Mouse (Mus musculus): Measurements from ENCODE around the gene Ndufaf7.

Gene Ndufaf7

DNA sequence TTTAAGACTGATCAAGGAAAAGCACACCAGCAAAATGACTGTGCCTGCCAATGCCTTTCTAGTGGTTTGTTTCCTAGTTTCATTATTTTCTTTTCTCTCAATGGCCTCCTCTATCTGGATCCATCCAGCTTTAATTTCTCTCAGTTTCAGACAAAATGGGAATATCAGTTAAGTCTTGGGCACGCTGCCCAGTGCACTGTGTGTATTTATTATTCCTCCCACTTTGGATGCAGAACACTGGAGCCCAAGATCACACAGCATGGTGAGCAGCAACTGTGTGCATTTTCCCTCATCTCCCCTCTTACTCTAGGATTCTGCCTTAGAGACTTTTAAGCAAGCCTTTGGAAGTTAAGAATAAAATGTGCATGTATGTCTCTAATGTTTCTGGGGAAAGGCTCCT, 27.5 kb downstream of the Ndufaf7 start:
- no peak for DNase-seq (ENCODE audit: low read depth, low spot score)

DNA sequence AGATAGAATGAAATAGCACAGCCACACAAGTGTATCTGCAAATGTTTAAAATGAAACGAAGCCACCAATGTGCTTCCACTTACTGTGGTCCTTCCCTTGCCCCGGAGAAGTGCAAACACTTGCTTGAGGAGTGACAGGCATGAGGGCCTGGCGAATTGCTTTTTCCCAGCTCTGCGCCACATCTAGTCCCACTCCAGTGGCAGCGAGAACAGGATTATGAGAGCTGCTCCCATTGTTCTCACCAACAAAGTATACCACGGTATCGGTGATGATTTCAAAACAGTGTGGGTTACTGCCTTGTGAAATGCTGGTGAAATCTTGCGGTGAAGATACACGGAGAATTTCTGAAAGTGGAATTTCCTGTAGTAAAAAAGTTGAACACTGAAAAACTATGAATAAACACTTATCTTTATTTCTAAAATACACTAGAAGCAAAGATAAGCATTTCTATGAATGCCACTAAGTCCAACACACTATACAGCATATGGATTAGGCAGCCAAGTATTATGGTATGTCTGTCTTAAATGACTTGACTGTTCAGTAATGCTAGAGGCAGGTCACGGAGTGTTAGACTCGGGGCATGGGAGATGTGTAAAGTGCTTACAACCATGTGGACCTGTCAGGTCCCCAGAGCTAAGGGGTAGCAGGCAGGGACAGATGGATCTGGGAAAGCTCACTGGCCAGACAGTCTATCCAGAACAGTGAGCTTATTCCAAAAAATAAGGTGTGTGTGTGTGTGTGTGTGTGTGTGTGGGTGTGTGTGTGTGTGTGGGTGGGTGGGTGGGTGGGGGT, 29.4 kb downstream of the Ndufaf7 start:
- DNase-seq (ENCODE audit: low read depth, low spot score) = no peak

DNA sequence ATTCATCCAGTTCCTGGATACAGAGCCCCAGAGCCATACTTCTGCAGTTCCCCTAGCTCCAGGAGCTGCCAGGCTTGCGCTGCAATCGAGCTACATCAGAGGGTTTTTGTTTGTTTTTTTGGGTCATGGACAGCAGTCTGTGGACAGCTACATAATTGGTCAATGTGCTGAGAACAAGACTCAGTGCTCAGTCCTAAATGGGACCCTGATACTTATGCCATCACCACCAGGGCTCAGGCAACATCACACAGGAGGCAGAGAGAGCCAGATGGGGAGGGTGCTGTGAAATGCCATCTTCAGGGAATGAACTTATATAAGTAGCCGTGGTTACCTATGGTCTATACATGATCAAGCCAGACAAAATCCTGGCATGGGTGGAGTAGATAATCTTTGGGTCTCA, 31.6 kb downstream of the Ndufaf7 start:
- no peak for DNase-seq (ENCODE audit: low read depth, low spot score)

DNA sequence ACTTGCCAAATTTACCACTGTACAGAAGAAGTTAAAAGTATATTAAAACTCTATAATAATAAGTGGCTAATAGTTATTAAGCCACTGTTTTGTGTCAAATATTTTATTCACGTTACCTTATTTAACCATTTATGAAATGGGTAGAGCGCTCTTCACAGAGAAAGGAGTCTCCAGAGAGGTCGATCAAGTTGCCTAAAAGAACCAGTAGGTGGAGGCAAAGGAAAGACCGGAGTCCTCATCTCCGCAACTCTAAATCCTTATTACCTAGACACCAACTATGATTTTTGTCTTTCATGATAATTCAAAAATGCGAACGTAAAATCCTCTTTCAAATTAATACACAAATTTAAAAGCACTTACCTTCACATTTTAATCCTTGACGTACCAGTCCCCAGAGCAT, 46.2 kb downstream of the Ndufaf7 start:
- DNase-seq (ENCODE audit: low read depth, low spot score) = no peak

DNA sequence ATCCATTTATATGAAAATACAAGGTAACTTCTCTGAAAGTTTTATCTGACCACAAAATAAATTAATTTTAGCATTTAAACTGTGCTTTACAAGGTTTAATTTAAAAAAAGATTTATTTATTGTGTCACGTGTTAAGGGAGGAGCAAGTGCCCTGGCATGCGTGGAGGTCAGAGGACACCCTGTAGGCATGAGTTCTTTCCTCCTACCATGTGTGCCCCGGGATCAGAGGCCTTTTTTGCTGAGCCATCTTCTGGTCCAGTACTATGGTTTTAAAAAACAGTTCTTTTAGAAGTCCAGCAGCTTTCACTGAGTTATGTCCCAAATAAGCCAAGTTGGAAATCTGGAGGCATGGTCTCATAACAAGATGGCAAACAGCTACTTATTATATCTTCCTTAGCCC, 46.8 kb downstream of the Ndufaf7 start:
- DNase-seq (ENCODE audit: low read depth, low spot score) = no peak

DNA sequence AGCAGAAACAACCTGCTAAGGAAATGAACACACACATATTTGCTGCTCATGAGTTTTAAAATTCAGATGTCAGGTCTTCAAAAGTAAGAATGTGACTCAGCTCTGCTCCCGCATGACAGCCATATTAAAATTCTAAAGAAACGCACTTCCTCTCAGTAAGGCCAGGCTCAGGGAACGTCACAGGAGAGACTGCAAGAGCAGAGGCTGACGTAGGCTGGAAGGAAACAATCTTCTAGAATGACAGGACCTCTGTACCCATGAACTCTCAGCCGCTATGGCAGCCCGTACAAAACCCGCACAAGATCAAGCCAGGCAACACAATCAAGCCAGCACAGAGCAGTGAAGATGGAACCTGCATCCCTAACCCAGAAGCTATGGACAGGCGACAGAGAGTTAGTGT, 52.1 kb downstream of the Ndufaf7 start:
- DNase-seq (ENCODE audit: low read depth, low spot score) = peak; percentile 45

DNA sequence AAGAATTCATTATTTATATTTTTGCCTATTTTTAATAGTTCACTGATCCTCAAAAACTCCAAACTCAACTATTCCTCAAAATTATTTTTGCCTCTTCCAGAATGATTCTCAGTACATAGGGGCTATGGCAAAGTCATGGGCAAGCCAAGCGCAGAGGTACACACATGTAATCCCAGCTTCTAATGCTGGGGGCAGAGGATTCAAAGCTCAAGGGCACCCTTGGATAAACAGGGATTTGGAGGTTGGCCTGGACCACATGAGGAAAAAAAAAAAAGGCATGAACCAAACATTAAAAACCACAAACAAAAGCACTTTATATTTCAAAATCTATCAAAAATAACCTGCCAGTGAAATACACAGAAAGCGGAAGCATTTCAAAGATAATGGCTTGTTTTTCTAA, 54.6 kb downstream of the Ndufaf7 start:
- no peak for DNase-seq (ENCODE audit: low read depth, low spot score)

DNA sequence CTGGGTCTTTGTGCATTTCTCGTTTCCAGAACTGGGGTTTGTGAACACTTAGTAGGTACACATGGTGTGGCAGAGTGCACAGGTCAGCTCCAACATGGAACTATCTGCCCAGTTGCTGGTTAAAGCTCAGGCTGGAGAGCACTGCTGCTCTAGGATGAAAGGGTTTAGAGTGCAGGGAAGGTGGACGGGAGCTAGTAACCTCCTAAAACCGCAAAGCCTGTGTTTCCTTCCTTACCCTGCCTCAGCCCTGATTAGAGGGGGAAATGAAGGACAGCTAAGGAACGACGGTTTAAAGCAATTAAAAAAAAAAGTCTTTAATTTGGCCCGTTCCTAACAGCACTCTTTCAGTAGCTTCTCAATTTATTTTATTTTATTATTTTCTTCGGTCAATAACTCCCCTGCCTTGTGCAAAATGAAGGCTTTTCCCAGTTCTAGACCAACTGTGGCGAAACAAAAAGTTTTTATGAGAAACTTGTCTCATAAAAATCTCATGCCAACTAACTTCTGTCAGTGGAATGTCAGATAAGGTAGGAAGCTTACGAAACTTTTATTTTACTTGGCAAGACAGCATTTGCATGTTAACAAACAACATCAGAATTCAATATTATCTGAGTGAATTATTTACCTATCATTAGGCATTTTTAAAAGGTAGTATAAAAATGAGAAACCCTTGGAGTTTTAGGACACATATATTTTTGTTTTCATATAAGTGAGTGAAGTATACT, 55.5 kb downstream of the Ndufaf7 start:
- no peak for DNase-seq (ENCODE audit: low read depth, low spot score)

DNA sequence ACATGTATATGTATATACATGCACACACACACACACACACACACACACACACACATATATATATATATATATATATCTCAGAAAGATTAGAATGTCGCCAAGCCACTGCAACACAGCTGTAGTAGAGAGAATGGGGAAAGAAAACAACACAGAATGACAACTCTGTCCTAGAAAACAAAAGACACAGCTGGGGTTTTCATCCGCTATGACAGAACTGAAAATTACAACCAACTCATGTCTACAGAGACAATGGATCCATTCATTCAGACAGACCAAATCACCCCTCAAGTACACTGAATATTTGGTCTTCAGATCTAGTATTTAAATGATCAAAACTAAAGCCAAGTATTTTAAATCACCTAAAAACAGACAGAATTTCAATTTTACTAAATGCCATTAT, 56.7 kb downstream of the Ndufaf7 start:
- no peak for DNase-seq (ENCODE audit: low read depth, low spot score)

DNA sequence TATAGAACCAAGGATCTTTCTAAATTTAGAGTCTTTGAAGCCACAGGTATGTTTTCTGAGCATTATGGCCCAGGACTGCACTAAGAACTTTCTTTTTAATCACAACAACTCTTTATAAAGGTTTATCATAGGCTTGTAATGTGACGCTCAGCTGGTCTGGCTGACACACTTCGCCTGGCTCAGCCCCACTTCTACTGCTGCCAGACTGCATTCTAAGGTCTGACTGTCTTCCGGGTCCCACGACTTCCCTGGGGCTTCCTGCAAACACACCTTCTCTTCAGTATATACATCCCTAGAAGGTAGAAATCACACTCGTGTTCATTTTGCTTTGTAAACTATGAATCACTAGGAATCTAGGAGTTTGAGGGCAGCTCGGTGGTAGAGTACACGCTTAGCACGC, 57.4 kb downstream of the Ndufaf7 start:
- no peak for DNase-seq (ENCODE audit: low read depth, low spot score)

DNA sequence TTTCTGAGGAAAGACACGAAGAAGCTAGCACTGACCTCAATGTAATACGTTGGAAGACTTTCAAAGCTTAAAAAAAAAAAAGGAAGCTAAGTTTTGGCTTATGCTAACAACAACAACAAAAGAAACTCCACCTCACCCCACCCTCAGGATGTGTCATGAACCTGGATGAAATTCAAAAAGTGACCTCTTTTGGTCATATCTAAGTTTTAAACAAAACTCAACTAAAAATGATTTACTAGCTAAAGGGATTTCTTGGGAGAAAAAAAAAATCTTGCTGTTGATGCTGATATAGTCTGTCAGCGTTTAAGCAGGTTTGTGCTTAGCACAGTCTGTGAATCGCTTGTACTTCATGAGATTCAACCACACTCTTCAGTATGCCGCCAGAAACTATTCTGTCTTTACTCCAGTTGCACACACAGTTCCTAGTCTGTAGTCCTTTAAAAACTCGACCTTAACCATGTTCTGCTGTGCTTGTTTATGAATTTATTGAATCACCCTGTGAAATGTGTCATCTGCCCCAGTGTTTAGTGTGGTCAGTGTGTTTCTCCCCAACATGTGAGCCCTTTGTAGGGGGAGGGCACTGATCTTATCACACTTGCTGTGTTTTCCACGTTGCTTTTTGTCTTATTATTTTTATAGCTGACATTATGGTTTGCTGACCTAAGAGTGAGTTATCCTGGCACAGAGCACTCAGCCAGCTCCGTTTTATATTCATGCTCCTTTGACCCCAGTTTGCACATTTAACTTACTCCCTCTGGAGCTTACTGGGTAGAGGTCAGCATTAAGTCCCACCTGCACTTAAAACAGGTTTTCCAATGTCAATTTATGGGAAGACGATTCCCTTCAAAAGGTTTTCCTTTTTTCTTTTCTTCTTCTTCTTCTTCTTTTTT, 58.2 kb downstream of the Ndufaf7 start:
- DNase-seq (ENCODE audit: low read depth, low spot score) = no peak
